Mouse (Mus musculus): ENCODE results near the gene Cbarp. TPM values are rescaled to one million over a fixed set of nuclear protein-coding genes. Genes with fewer than 3 reads are reported as not detected.

Cbarp gene
- polyA plus RNA-seq, 1 experiment from 2014 or later: 5.1 TPM

- Histone ChIP-seq H3K9me3 (no peaks in the 10 kb centered on the region), H3K4me2 (replicated peaks) (peak overlapping the region; percentile 83), H3K27me3 (replicated peaks) (no peaks in the 10 kb centered on the region), H3K36me3 (peaks cover 18% of the 10 kb centered on the region), H3K27ac (peak overlapping the region; percentile 97), H3K4me3 (replicated peaks) (peak overlapping the region; percentile 46), H3K4me1 (replicated peaks) (peaks cover 90% of the 10 kb centered on the region), H3K9ac (peak overlapping the region; percentile 52)
- 1% methylated on average over 33 of the region's 33 CpGs for WGBS
- ATAC-seq: peak; percentile 19
Measured at GRCm38 (mm10) chr10:80160455-80161371, 20.1 kb upstream of the Cbarp start.

- Histone ChIP-seq H3K4me2 (replicated peaks) (peak overlapping the region; percentile 83), H3K4me3 (replicated peaks) (peak overlapping the region; percentile 46), H3K27me3 (replicated peaks) (no peaks in the 10 kb centered on the region), H3K9ac (peak overlapping the region; percentile 26; the same call in 1 of the 2 replicates), H3K27ac (peak overlapping the region; percentile 97), H3K36me3 (peaks cover 27% of the 10 kb centered on the region), H3K9me3 (no peaks in the 10 kb centered on the region), H3K4me1 (replicated peaks) (peaks cover 91% of the 10 kb centered on the region)
- ATAC-seq: peak; percentile 86
- WGBS: under 1% methylated on average over 51 of the region's 55 CpGs
Measured at GRCm38 (mm10) chr10:80159561-80160454, 19.2 kb upstream of the Cbarp start.

- H3K9ac ChIP-seq: peak overlapping the region; percentile 26; the same call in 1 of the 2 replicates
- peaks cover 34% of the 10 kb centered on the region for H3K36me3 ChIP-seq
- no peaks in the 10 kb centered on the region for H3K27me3 ChIP-seq (replicated peaks)
- H3K4me1 ChIP-seq (replicated peaks): peaks cover 91% of the 10 kb centered on the region
- H3K4me3 ChIP-seq (replicated peaks): peak overlapping the region; percentile 46
- peak; percentile 2 for ATAC-seq
- WGBS: 9% methylated on average over 12 of the region's 12 CpGs
- peak overlapping the region; percentile 83 for H3K4me2 ChIP-seq (replicated peaks)
- H3K9me3 ChIP-seq: no peaks in the 10 kb centered on the region
- H3K27ac ChIP-seq: peak overlapping the region; percentile 97
Measured at GRCm38 (mm10) chr10:80159021-80159560, 18.5 kb upstream of the Cbarp start.

GRCm38 (mm10) chr10:80158307-80158986, 17.8 kb upstream of the Cbarp start:
- H3K4me2 ChIP-seq (replicated peaks): peak overlapping the region; percentile 83
- H3K9me3 ChIP-seq: no peaks in the 10 kb centered on the region
- H3K4me1 ChIP-seq (replicated peaks): peaks cover 92% of the 10 kb centered on the region
- H3K27me3 ChIP-seq (replicated peaks): no peaks in the 10 kb centered on the region
- H3K27ac ChIP-seq: peak overlapping the region; percentile 97
- WGBS: 10% methylated on average over 18 of the region's 18 CpGs
- no peak overlapping the region for H3K4me3 ChIP-seq (replicated peaks)
- 0 out of 2 replicates have a peak, but pooled peaks have one; percentile 4 for ATAC-seq
- H3K36me3 ChIP-seq: peaks cover 41% of the 10 kb centered on the region
- H3K9ac ChIP-seq: peak overlapping the region; percentile 29

- H3K9ac ChIP-seq: no peak overlapping the region
- 62% methylated on average over 15 of the region's 15 CpGs for WGBS
- no peak overlapping the region for H3K4me2 ChIP-seq (replicated peaks)
Measured at GRCm38 (mm10) chr10:80157141-80157929, 16.7 kb upstream of the Cbarp start.

GRCm38 (mm10) chr10:80156752-80157053, 16.1 kb upstream of the Cbarp start:
- H3K4me1 ChIP-seq (replicated peaks): peaks cover 90% of the 10 kb centered on the region
- WGBS: 58% methylated on average over 7 of the region's 7 CpGs
- no peak overlapping the region for H3K9ac ChIP-seq
- no peaks in the 10 kb centered on the region for H3K27me3 ChIP-seq (replicated peaks)
- peaks cover 46% of the 10 kb centered on the region for H3K36me3 ChIP-seq
- H3K27ac ChIP-seq: peak overlapping the region; percentile 72
- no peak overlapping the region; the same call in 1 of the 2 replicates for H3K4me2 ChIP-seq (replicated peaks)
- no peaks in the 10 kb centered on the region for H3K9me3 ChIP-seq
- no peak overlapping the region for H3K4me3 ChIP-seq (replicated peaks)
- ATAC-seq: no peak

More at GRCm38 (mm10) chr10:80157141-80157929, 16.7 kb upstream of the Cbarp start:
- Histone ChIP-seq H3K27me3 (replicated peaks) (no peaks in the 10 kb centered on the region), H3K9me3 (no peaks in the 10 kb centered on the region), H3K36me3 (peaks cover 46% of the 10 kb centered on the region), H3K27ac (peak overlapping the region; percentile 72), H3K4me1 (replicated peaks) (peaks cover 93% of the 10 kb centered on the region), H3K4me3 (replicated peaks) (no peak overlapping the region)
- no peak for ATAC-seq

- Histone ChIP-seq H3K36me3 (peaks cover 46% of the 10 kb centered on the region), H3K27me3 (replicated peaks) (no peaks in the 10 kb centered on the region), H3K27ac (peak overlapping the region; percentile 72), H3K9me3 (no peaks in the 10 kb centered on the region), H3K4me1 (replicated peaks) (peaks cover 85% of the 10 kb centered on the region), H3K4me2 (replicated peaks) (no peak overlapping the region; the same call in 1 of the 2 replicates), H3K4me3 (replicated peaks) (no peak overlapping the region), H3K9ac (peak overlapping the region; percentile 13; the same call in 1 of the 2 replicates)
- WGBS: 78% methylated on average over 29 of the region's 29 CpGs
- no peak for ATAC-seq
Measured at GRCm38 (mm10) chr10:80156002-80156751, 15.5 kb upstream of the Cbarp start.

GRCm38 (mm10) chr10:80155277-80155676, 14.6 kb upstream of the Cbarp start:
- Histone ChIP-seq H3K4me2 (replicated peaks) (no peak overlapping the region; the same call in 1 of the 2 replicates), H3K4me1 (replicated peaks) (peaks cover 76% of the 10 kb centered on the region), H3K27ac (peak overlapping the region; percentile 72), H3K9ac (peak overlapping the region; percentile 6; the same call in 1 of the 2 replicates), H3K36me3 (peaks cover 46% of the 10 kb centered on the region), H3K27me3 (replicated peaks) (no peaks in the 10 kb centered on the region), H3K4me3 (replicated peaks) (no peak overlapping the region), H3K9me3 (no peaks in the 10 kb centered on the region)
- WGBS: 58% methylated on average over 1 of the region's 1 CpGs
- no peak for ATAC-seq

- Histone ChIP-seq H3K36me3 (peaks cover 46% of the 10 kb centered on the region), H3K27ac (0 out of 2 replicates have a peak overlapping the region, but pooled peaks have one; percentile 6), H3K9ac (0 out of 2 replicates have a peak overlapping the region, but pooled peaks have one; percentile 95), H3K27me3 (replicated peaks) (no peaks in the 10 kb centered on the region), H3K4me2 (replicated peaks) (peak overlapping the region; percentile 92; the same call in 1 of the 2 replicates), H3K4me1 (replicated peaks) (peaks cover 72% of the 10 kb centered on the region), H3K9me3 (no peaks in the 10 kb centered on the region), H3K4me3 (replicated peaks) (0 out of 2 replicates have a peak overlapping the region, but pooled peaks have one; percentile 90)
- WGBS: 86% methylated on average over 7 of the region's 7 CpGs
- ATAC-seq: no peak
Measured at GRCm38 (mm10) chr10:80154384-80154783, 13.7 kb upstream of the Cbarp start.

GRCm38 (mm10) chr10:80153713-80154112, 13.1 kb upstream of the Cbarp start:
- Histone ChIP-seq H3K4me1 (replicated peaks) (peaks cover 65% of the 10 kb centered on the region), H3K4me3 (replicated peaks) (peak overlapping the region; percentile 90), H3K4me2 (replicated peaks) (peak overlapping the region; percentile 92), H3K9ac (peak overlapping the region; percentile 95), H3K9me3 (no peaks in the 10 kb centered on the region), H3K36me3 (peaks cover 46% of the 10 kb centered on the region), H3K27me3 (replicated peaks) (no peaks in the 10 kb centered on the region), H3K27ac (peak overlapping the region; percentile 97)
- 80% methylated on average over 19 of the region's 19 CpGs for WGBS
- ATAC-seq: no peak

Data from intestine, embryonic 15.5 days (tissue).